Mouse (Mus musculus) liver, adult 2 months (tissue): ENCODE data around the gene 1700067K01Rik.

ENCODE experiments used
- CTCF ChIP-seq: fragments of 200-500 bp; IDR thresholded peaks from 2 replicates; pipeline ENCODE4 v1.5.1; 2011; ENCODE audit warnings: low read depth, low read length, control low read depth
- POLR2A ChIP-seq: fragments of 200-500 bp; IDR thresholded peaks from 2 replicates; pipeline ENCODE4 v1.6.1; 2011; ENCODE audit warnings: low read length, control low read depth; ENCODE audit not compliant: insufficient read depth; ENCODE audit errors: extremely low read depth

GRCm38 (mm10) chr8:83971121-83971520 lies 30.2 kb upstream of the 1700067K01Rik start:
- TF ChIP-seq POLR2A (no peak), CTCF (no peak)
